Mouse (Mus musculus) small intestine, adult 2 months (tissue): Measurements from ENCODE around the gene Sertad1.

ENCODE experiments used
- CTCF ChIP-seq: fragments of 200-500 bp; IDR thresholded peaks from 2 replicates; pipeline ENCODE4 v1.5.1; 2012; ENCODE audit warnings: low read depth, mild to moderate bottlenecking, control low read depth, inconsistent platforms, low read length, moderate library complexity, mixed read lengths; ENCODE audit not compliant: insufficient replicate concordance, insufficient read length; ENCODE audit errors: extremely low read depth
- POLR2A ChIP-seq: fragments of 200-500 bp; IDR thresholded peaks from 2 replicates; pipeline ENCODE4 v1.6.1; 2012; ENCODE audit warnings: low read depth, mild to moderate bottlenecking, control low read depth, inconsistent platforms, low read length, moderate library complexity

DNA sequence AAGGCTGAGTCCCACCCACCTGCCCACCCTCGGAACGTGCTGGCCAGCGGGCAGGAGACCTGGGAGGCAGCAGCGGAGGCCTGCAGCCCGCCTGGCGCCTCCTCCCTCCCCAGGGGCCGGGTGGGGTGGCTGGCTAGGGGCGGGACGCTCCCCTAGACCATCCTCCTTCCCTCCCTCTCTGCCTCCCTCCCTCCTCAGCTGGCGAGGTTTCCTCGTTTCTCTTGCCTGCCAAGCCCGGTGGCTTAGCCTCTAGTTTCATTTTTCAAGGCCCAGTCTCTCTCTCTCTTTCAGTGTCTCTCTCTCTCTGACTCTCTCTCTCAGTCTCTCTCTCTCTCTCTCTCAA lies 5.1 kb upstream of the Sertad1 start:
- no peak for TF ChIP-seq CTCF
- TF ChIP-seq POLR2A: no peak
